Mouse (Mus musculus): Measurements from ENCODE around the gene Gm4559. TPM values are rescaled to one million over a fixed set of nuclear protein-coding genes. Genes with fewer than 3 reads are reported as not detected.

The Gm4559 gene
- not detected for polyA plus RNA-seq (2014; fragmentation: Illumina TruSeq; extraction: RNeasy Lipid Tissue Mini Kit (QIAGEN cat#74804); ENCODE audit: low read depth, low replicate concordance)

GRCm38 (mm10) chr7:142274263-142274662 is at the start of gene Gm4559:
Gm4559 (minus strand) TSS chr7:142274363.

GRCm38 (mm10) chr7:142303249-142303648 is 29.1 kb upstream of the Gm4559 start, which contains the start of gene Krtap5-4:
Krtap5-4 (plus strand) TSS chr7:142303549.

GRCm38 (mm10) chr7:142297018-142297417 is 22.9 kb upstream of the Gm4559 start, which contains the start of gene Krtap5-1:
Krtap5-1 (minus strand) TSS chr7:142297118.

GRCm38 (mm10) chr7:142258254-142258653 is 15.9 kb downstream of the Gm4559 start, which contains the start of gene Gm2431:
Gm2431 (minus strand) TSS chr7:142258354.

GRCm38 (mm10) chr7:142240978-142241377 is 33.2 kb downstream of the Gm4559 start, which contains the start of gene Gm40460:
Gm40460 (minus strand) TSS chr7:142241078.

GRCm38 (mm10) chr7:142229871-142230270 is 44.3 kb downstream of the Gm4559 start, which contains the start of gene Krtap5-5:
Krtap5-5 (minus strand) TSS chr7:142229971.

Other genes starting within 250 kb of the Gm4559 start
- 13.5 TPM for gene Mob2, start 213.3 kb downstream of the Gm4559 start, polyA plus RNA-seq (2014; fragmentation: Illumina TruSeq; extraction: RNeasy Lipid Tissue Mini Kit (QIAGEN cat#74804); ENCODE audit: low read depth, low replicate concordance)
- gene Dusp8, start 178.5 kb downstream of the Gm4559 start, polyA plus RNA-seq (2014; fragmentation: Illumina TruSeq; extraction: RNeasy Lipid Tissue Mini Kit (QIAGEN cat#74804); ENCODE audit: low read depth, low replicate concordance): 2.4 TPM
- not detected for gene Gm45618, start 153.6 kb downstream of the Gm4559 start, polyA plus RNA-seq (2014; fragmentation: Illumina TruSeq; extraction: RNeasy Lipid Tissue Mini Kit (QIAGEN cat#74804); ENCODE audit: low read depth, low replicate concordance)
- gene Gm39115, start 138.3 kb downstream of the Gm4559 start, polyA plus RNA-seq (2014; fragmentation: Illumina TruSeq; extraction: RNeasy Lipid Tissue Mini Kit (QIAGEN cat#74804); ENCODE audit: low read depth, low replicate concordance): not detected
- not detected for gene Gm45337, start 129.8 kb downstream of the Gm4559 start, polyA plus RNA-seq (2014; fragmentation: Illumina TruSeq; extraction: RNeasy Lipid Tissue Mini Kit (QIAGEN cat#74804); ENCODE audit: low read depth, low replicate concordance)
- gene Gm29735, start 117.2 kb downstream of the Gm4559 start, polyA plus RNA-seq (2014; fragmentation: Illumina TruSeq; extraction: RNeasy Lipid Tissue Mini Kit (QIAGEN cat#74804); ENCODE audit: low read depth, low replicate concordance): not detected
- not detected for gene Gm4553, start 108.6 kb downstream of the Gm4559 start, polyA plus RNA-seq (2014; fragmentation: Illumina TruSeq; extraction: RNeasy Lipid Tissue Mini Kit (QIAGEN cat#74804); ENCODE audit: low read depth, low replicate concordance)
- gene Krtap5-2, start 98.4 kb downstream of the Gm4559 start, polyA plus RNA-seq (2014; fragmentation: Illumina TruSeq; extraction: RNeasy Lipid Tissue Mini Kit (QIAGEN cat#74804); ENCODE audit: low read depth, low replicate concordance): not detected
- gene Gm10153, start 84.0 kb downstream of the Gm4559 start, polyA plus RNA-seq (2014; fragmentation: Illumina TruSeq; extraction: RNeasy Lipid Tissue Mini Kit (QIAGEN cat#74804); ENCODE audit: low read depth, low replicate concordance): not detected
- gene Krtap5-3, start 73.0 kb downstream of the Gm4559 start, polyA plus RNA-seq (2014; fragmentation: Illumina TruSeq; extraction: RNeasy Lipid Tissue Mini Kit (QIAGEN cat#74804); ENCODE audit: low read depth, low replicate concordance): not detected
- gene Gm7579, start 62.5 kb downstream of the Gm4559 start, polyA plus RNA-seq (2014; fragmentation: Illumina TruSeq; extraction: RNeasy Lipid Tissue Mini Kit (QIAGEN cat#74804); ENCODE audit: low read depth, low replicate concordance): not detected
- gene Krtap5-5, start 44.4 kb downstream of the Gm4559 start, polyA plus RNA-seq (2014; fragmentation: Illumina TruSeq; extraction: RNeasy Lipid Tissue Mini Kit (QIAGEN cat#74804); ENCODE audit: low read depth, low replicate concordance): not detected
- gene Gm40460, start 33.3 kb downstream of the Gm4559 start, polyA plus RNA-seq (2014; fragmentation: Illumina TruSeq; extraction: RNeasy Lipid Tissue Mini Kit (QIAGEN cat#74804); ENCODE audit: low read depth, low replicate concordance): not detected
- gene Gm2431, start 16.0 kb downstream of the Gm4559 start, polyA plus RNA-seq (2014; fragmentation: Illumina TruSeq; extraction: RNeasy Lipid Tissue Mini Kit (QIAGEN cat#74804); ENCODE audit: low read depth, low replicate concordance): not detected
- not detected for gene Krtap5-1, start 22.8 kb upstream of the Gm4559 start, polyA plus RNA-seq (2014; fragmentation: Illumina TruSeq; extraction: RNeasy Lipid Tissue Mini Kit (QIAGEN cat#74804); ENCODE audit: low read depth, low replicate concordance)
- gene Krtap5-4, start 29.2 kb upstream of the Gm4559 start, polyA plus RNA-seq (2014; fragmentation: Illumina TruSeq; extraction: RNeasy Lipid Tissue Mini Kit (QIAGEN cat#74804); ENCODE audit: low read depth, low replicate concordance): not detected
- gene Ifitm10, start 99.4 kb upstream of the Gm4559 start, polyA plus RNA-seq (2014; fragmentation: Illumina TruSeq; extraction: RNeasy Lipid Tissue Mini Kit (QIAGEN cat#74804); ENCODE audit: low read depth, low replicate concordance): not detected
- 31.1 TPM for gene Gm49369, start 108.3 kb upstream of the Gm4559 start, polyA plus RNA-seq (2014; fragmentation: Illumina TruSeq; extraction: RNeasy Lipid Tissue Mini Kit (QIAGEN cat#74804); ENCODE audit: low read depth, low replicate concordance)
- 97.6 TPM for gene Ctsd, start 113.7 kb upstream of the Gm4559 start, polyA plus RNA-seq (2014; fragmentation: Illumina TruSeq; extraction: RNeasy Lipid Tissue Mini Kit (QIAGEN cat#74804); ENCODE audit: low read depth, low replicate concordance)
- gene Syt8, start 160.5 kb upstream of the Gm4559 start, polyA plus RNA-seq (2014; fragmentation: Illumina TruSeq; extraction: RNeasy Lipid Tissue Mini Kit (QIAGEN cat#74804); ENCODE audit: low read depth, low replicate concordance): not detected
- gene Tnni2, start 167.4 kb upstream of the Gm4559 start, polyA plus RNA-seq (2014; fragmentation: Illumina TruSeq; extraction: RNeasy Lipid Tissue Mini Kit (QIAGEN cat#74804); ENCODE audit: low read depth, low replicate concordance): 4.4 TPM
- 3.0 TPM for gene Lsp1, start 186.4 kb upstream of the Gm4559 start, polyA plus RNA-seq (2014; fragmentation: Illumina TruSeq; extraction: RNeasy Lipid Tissue Mini Kit (QIAGEN cat#74804); ENCODE audit: low read depth, low replicate concordance)
- gene Tnnt3, start 224.5 kb upstream of the Gm4559 start, polyA plus RNA-seq (2014; fragmentation: Illumina TruSeq; extraction: RNeasy Lipid Tissue Mini Kit (QIAGEN cat#74804); ENCODE audit: low read depth, low replicate concordance): 37.0 TPM